Mouse (Mus musculus) embryonic fibroblast, embryonic 13.5 days (primary cell): Measurements from ENCODE around the gene Gm10471. TPM values are rescaled to one million over a fixed set of nuclear protein-coding genes. Genes with fewer than 3 reads are reported as not detected.
"Not testable (repeated sequence)": the region's sequence is repeated elsewhere in the genome, so short reads cannot be mapped to it uniquely, and the experiment has no call there.

ENCODE experiments used
- H3K27ac ChIP-seq: 2 replicates; pipeline ENCODE4 v1.5.1; 2012; ENCODE audit warnings: low read length, control low read depth, inconsistent platforms; ENCODE audit not compliant: insufficient read depth
- H3K4me1 ChIP-seq: 2 replicates; pipeline ENCODE4 v1.6.1; 2011; ENCODE audit warnings: low read length; ENCODE audit not compliant: control insufficient read depth, insufficient read depth
- H3K4me3 ChIP-seq: 2 replicates; pipeline ENCODE4 v1.5.1; 2011; ENCODE audit warnings: mild to moderate bottlenecking, control low read depth, low read length; ENCODE audit not compliant: insufficient read depth
- CTCF ChIP-seq: IDR thresholded peaks from 2 replicates; pipeline ENCODE4 v1.5.1; 2011; ENCODE audit warnings: mild to moderate bottlenecking, control low read depth, low read length, moderate library complexity, borderline replicate concordance; ENCODE audit not compliant: insufficient read depth
- POLR2A ChIP-seq: IDR thresholded peaks from 2 replicates; pipeline ENCODE4 v1.6.1; 2011; ENCODE audit warnings: low read depth, mild to moderate bottlenecking, control low read depth, low read length, moderate library complexity
- polyA plus RNA-seq: library from polyadenylated mRNA; stranded (reverse); fragments of >200 nt; gene quantifications from 2 replicates; pipeline ENCODE4 v1.2.4, GENCODE M21; 2011; ENCODE audit warnings: low read depth; ENCODE audit not compliant: missing spikeins, insufficient read length

Gm10471 gene
- not detected in 2 replicates for polyA plus RNA-seq

GRCm38 (mm10) chr5:26089191-26089590, at the start of gene Gm10471:
TSS of gene Gm10471 (minus strand) at chr5:26089291.
- H3K4me1 ChIP-seq, H3K4me3 ChIP-seq, H3K27ac ChIP-seq: not testable (repeated sequence)

GRCm38 (mm10) chr5:26121321-26121720, 32.2 kb upstream of the Gm10471 start, which contains the start of gene Gm10220:
TSS of gene Gm10220 (minus strand) at chr5:26121421.
- H3K4me3 ChIP-seq, H3K27ac ChIP-seq, H3K4me1 ChIP-seq: not testable (repeated sequence)

GRCm38 (mm10) chr5:26105262-26105661, 16.2 kb upstream of the Gm10471 start, which contains the start of gene 5031410I06Rik:
TSS of gene 5031410I06Rik (minus strand) at chr5:26105362.
- not testable (repeated sequence) for H3K4me3 ChIP-seq, H3K27ac ChIP-seq, H3K4me1 ChIP-seq

GRCm38 (mm10) chr5:26079023-26079422, 10.1 kb downstream of the Gm10471 start:
- not testable (repeated sequence) for H3K27ac ChIP-seq, H3K4me3 ChIP-seq, H3K4me1 ChIP-seq

GRCm38 (mm10) chr5:26070716-26071115, 18.4 kb downstream of the Gm10471 start:
- no peak overlapping the region for H3K4me3 ChIP-seq
- H3K27ac ChIP-seq = no peak overlapping the region
- TF ChIP-seq POLR2A (no peak), CTCF (no peak)
- H3K4me1 ChIP-seq = no peaks in the 10 kb centered on the region

GRCm38 (mm10) chr5:26058481-26058880, 30.6 kb downstream of the Gm10471 start, which contains the start of gene Gm7347:
TSS of gene Gm7347 (minus strand) at chr5:26058581.
- not testable (repeated sequence) for H3K4me3 ChIP-seq, H3K4me1 ChIP-seq, H3K27ac ChIP-seq

GRCm38 (mm10) chr5:26039458-26039857, 49.6 kb downstream of the Gm10471 start, which contains the start of gene Speer4a:
TSS of gene Speer4a (minus strand) at chr5:26039558.
- H3K4me3 ChIP-seq, H3K27ac ChIP-seq, H3K4me1 ChIP-seq: not testable (repeated sequence)

Other genes with a start within 250 kb of the Gm10471 start
- not detected in 2 replicates for gene Gm21663, start 146.9 kb downstream of the Gm10471 start, polyA plus RNA-seq
- not detected in 2 replicates for gene Gm21671, start 134.9 kb downstream of the Gm10471 start, polyA plus RNA-seq
- gene Gm21680, start 116.6 kb downstream of the Gm10471 start, polyA plus RNA-seq = not detected in 2 replicates
- not detected in 2 replicates for gene Gm21698, start 100.6 kb downstream of the Gm10471 start, polyA plus RNA-seq
- not detected in 2 replicates for gene Gm1979, start 84.5 kb downstream of the Gm10471 start, polyA plus RNA-seq
- gene Gm5862, start 66.4 kb downstream of the Gm10471 start, polyA plus RNA-seq = not detected in 2 replicates
- not detected in 2 replicates for gene Speer4a, start 49.7 kb downstream of the Gm10471 start, polyA plus RNA-seq
- gene Gm7347, start 30.7 kb downstream of the Gm10471 start, polyA plus RNA-seq = not detected in 2 replicates
- gene 5031410I06Rik, start 16.1 kb upstream of the Gm10471 start, polyA plus RNA-seq = not detected in 2 replicates
- not detected in 2 replicates for gene Gm10220, start 32.1 kb upstream of the Gm10471 start, polyA plus RNA-seq
- 0.17 TPM in 1 of 2 replicates, not detected in the other for gene Gm7361, start 168.4 kb upstream of the Gm10471 start, polyA plus RNA-seq